Mouse (Mus musculus): ENCODE data around the gene Ly6g6e. TPM values are rescaled to one million over a fixed set of nuclear protein-coding genes. Genes with fewer than 3 reads are reported as not detected.

The Ly6g6e gene
- polyA plus RNA-seq, 1 experiment = 3.4 TPM

GRCm38 (mm10) chr17:35080710-35081109 lies 4.0 kb downstream of the Ly6g6e start:
- H3K27me3 ChIP-seq (ENCODE audit: control insufficient read depth, insufficient read depth, low read length) = no peaks in the 10 kb centered on the region; the same call in 1 of the 2 replicates
- no peak overlapping the region for H3K4me3 ChIP-seq (ENCODE audit: control insufficient read depth, insufficient read depth, low read length)
- H3K4me1 ChIP-seq (replicated peaks; ENCODE audit: control insufficient read depth, insufficient read depth, low read length) = peaks cover 17% of the 10 kb centered on the region; the same call in 1 of the 2 replicates
- 97% methylated on average over 4 of the region's 4 CpGs for WGBS
- DNase-seq = no peak
- H3K27ac ChIP-seq (ENCODE audit: control insufficient read depth, insufficient read depth, low read length) = no peak overlapping the region
- no peaks in the 10 kb centered on the region for H3K36me3 ChIP-seq (ENCODE audit: control insufficient read depth, insufficient read depth, low read length)
- no peak for TF ChIP-seq POLR2A (IDR thresholded peaks at IDR 0.05; ENCODE audit: control insufficient read depth, extremely low read depth, insufficient read depth, low read length, poor library complexity)
- no peak for TF ChIP-seq CTCF (IDR thresholded peaks at IDR 0.05; ENCODE audit: borderline replicate concordance, control insufficient read depth, extremely low read depth, insufficient read depth, low read length, poor library complexity)

DNA sequence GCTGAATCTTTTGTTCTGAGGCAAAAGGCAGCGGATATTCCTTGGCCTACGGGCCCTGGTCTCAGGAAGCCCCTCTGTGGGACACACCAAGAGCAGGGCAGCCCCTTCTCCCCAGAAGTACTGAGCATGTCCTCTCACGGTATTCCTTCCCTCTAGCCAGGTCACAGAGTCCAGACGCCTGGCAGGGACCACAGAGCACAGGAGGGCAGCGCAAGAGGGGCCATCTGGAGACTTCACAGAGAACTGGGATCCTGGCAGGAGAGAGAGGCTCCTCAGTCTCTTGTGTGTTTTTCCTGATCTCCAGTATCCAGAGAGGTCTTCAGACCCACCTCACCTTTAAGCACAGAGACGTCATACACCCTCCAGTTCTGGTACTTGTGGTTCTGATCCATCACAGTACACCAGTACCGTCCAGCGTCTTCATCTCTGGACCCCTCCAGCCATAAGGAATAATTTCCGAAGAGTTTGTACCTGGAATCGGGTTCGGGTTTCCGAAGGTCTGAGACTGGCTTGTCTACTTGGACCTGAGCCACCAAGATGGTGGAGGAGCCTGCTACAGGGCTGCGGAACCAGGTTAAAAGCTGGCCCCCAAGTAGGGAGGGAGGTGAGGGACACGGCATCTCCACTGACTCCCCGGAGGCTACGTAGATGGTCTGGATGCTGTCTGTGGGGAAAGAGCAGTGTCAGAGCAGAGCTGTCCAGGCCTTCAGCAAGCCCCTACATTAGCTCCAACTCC lies 6.3 kb downstream of the Ly6g6e start:
- H3K4me1 ChIP-seq (replicated peaks; ENCODE audit: control insufficient read depth, insufficient read depth, low read length) = peaks cover 9% of the 10 kb centered on the region; the same call in 1 of the 2 replicates
- DNase-seq = no peak
- no peak overlapping the region for H3K4me3 ChIP-seq (ENCODE audit: control insufficient read depth, insufficient read depth, low read length)
- no peaks in the 10 kb centered on the region for H3K36me3 ChIP-seq (ENCODE audit: control insufficient read depth, insufficient read depth, low read length)
- WGBS = 93% methylated on average over 16 of the region's 16 CpGs
- no peak for TF ChIP-seq CTCF (IDR thresholded peaks at IDR 0.05; ENCODE audit: borderline replicate concordance, control insufficient read depth, extremely low read depth, insufficient read depth, low read length, poor library complexity)
- TF ChIP-seq POLR2A (IDR thresholded peaks at IDR 0.05; ENCODE audit: control insufficient read depth, extremely low read depth, insufficient read depth, low read length, poor library complexity) = no peak
- no peaks in the 10 kb centered on the region; the same call in 1 of the 2 replicates for H3K27me3 ChIP-seq (ENCODE audit: control insufficient read depth, insufficient read depth, low read length)
- no peak overlapping the region for H3K27ac ChIP-seq (ENCODE audit: control insufficient read depth, insufficient read depth, low read length)

GRCm38 (mm10) chr17:35083929-35084497 lies 7.3 kb downstream of the Ly6g6e start:
- H3K36me3 ChIP-seq (ENCODE audit: control insufficient read depth, insufficient read depth, low read length) = no peaks in the 10 kb centered on the region
- DNase-seq = no peak
- no peak overlapping the region for H3K27ac ChIP-seq (ENCODE audit: control insufficient read depth, insufficient read depth, low read length)
- no peak overlapping the region for H3K4me3 ChIP-seq (ENCODE audit: control insufficient read depth, insufficient read depth, low read length)
- WGBS = 67% methylated on average over 3 of the region's 3 CpGs
- TF ChIP-seq CTCF (IDR thresholded peaks at IDR 0.05; ENCODE audit: borderline replicate concordance, control insufficient read depth, extremely low read depth, insufficient read depth, low read length, poor library complexity) (no peak), POLR2A (IDR thresholded peaks at IDR 0.05; ENCODE audit: control insufficient read depth, extremely low read depth, insufficient read depth, low read length, poor library complexity) (no peak)
- H3K27me3 ChIP-seq (ENCODE audit: control insufficient read depth, insufficient read depth, low read length) = no peaks in the 10 kb centered on the region; the same call in 1 of the 2 replicates
- peaks cover 6% of the 10 kb centered on the region; the same call in 1 of the 2 replicates for H3K4me1 ChIP-seq (replicated peaks; ENCODE audit: control insufficient read depth, insufficient read depth, low read length)

GRCm38 (mm10) chr17:35085208-35085865 lies 8.6 kb downstream of the Ly6g6e start, which contains the start of gene Ly6g6f:
Gene Ly6g6f, minus strand, starts transcription at chr17:35085610.
- peaks cover 4% of the 10 kb centered on the region for H3K4me1 ChIP-seq (replicated peaks; ENCODE audit: control insufficient read depth, insufficient read depth, low read length)
- H3K27me3 ChIP-seq (ENCODE audit: control insufficient read depth, insufficient read depth, low read length) = no peaks in the 10 kb centered on the region; the same call in 1 of the 2 replicates
- H3K36me3 ChIP-seq (ENCODE audit: control insufficient read depth, insufficient read depth, low read length) = no peaks in the 10 kb centered on the region
- WGBS = 88% methylated on average over 7 of the region's 7 CpGs
- TF ChIP-seq CTCF (IDR thresholded peaks at IDR 0.05; ENCODE audit: borderline replicate concordance, control insufficient read depth, extremely low read depth, insufficient read depth, low read length, poor library complexity) (no peak), POLR2A (IDR thresholded peaks at IDR 0.05; ENCODE audit: control insufficient read depth, extremely low read depth, insufficient read depth, low read length, poor library complexity) (no peak)
- no peak within 1 kb of the TSS for H3K4me3 ChIP-seq (ENCODE audit: control insufficient read depth, insufficient read depth, low read length)
- no peak for DNase-seq
- H3K27ac ChIP-seq (ENCODE audit: control insufficient read depth, insufficient read depth, low read length) = no peak within 1 kb of the TSS

GRCm38 (mm10) chr17:35088151-35088550 lies 11.4 kb downstream of the Ly6g6e start:
- WGBS = 48% methylated on average over 2 of the region's 2 CpGs
- no peaks in the 10 kb centered on the region; the same call in 1 of the 2 replicates for H3K27me3 ChIP-seq (ENCODE audit: control insufficient read depth, insufficient read depth, low read length)
- no peak overlapping the region for H3K4me3 ChIP-seq (ENCODE audit: control insufficient read depth, insufficient read depth, low read length)
- no peak for DNase-seq
- H3K27ac ChIP-seq (ENCODE audit: control insufficient read depth, insufficient read depth, low read length) = no peak overlapping the region
- TF ChIP-seq CTCF (IDR thresholded peaks at IDR 0.05; ENCODE audit: borderline replicate concordance, control insufficient read depth, extremely low read depth, insufficient read depth, low read length, poor library complexity) (no peak), POLR2A (IDR thresholded peaks at IDR 0.05; ENCODE audit: control insufficient read depth, extremely low read depth, insufficient read depth, low read length, poor library complexity) (no peak)
- H3K36me3 ChIP-seq (ENCODE audit: control insufficient read depth, insufficient read depth, low read length) = peaks cover 7% of the 10 kb centered on the region; the same call in 1 of the 2 replicates
- peaks cover 9% of the 10 kb centered on the region for H3K4me1 ChIP-seq (replicated peaks; ENCODE audit: control insufficient read depth, insufficient read depth, low read length)

Measured in thymus, adult 2 months (tissue).